7 mouse cellular contexts compared by ENCODE assay signal in the genomic region with DNA sequence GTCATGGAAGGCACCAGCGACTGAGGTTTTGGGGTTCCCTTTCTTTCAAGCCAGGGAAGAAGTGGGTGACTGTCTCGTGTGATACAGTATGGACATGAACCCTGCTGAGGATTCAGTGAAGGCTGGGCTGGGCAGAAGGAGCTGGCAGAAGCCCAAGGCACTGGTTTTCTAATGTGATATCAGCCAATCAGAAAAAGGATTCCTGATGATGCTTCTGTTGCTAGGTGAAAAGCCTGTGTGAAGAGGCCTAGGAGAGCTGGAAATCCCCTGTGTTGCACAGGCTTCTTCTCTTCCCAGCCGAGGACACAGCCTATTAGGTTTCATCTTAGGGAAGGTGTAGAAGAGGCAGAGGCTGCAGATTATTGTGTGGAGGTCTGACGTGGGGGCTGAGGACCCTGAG. TPM values are rescaled to one million over a fixed set of nuclear protein-coding genes. Genes with fewer than 3 reads are reported as not detected.
A peak's percentile ranks its signal among the peaks of the same experiment; 100 is the strongest.
DNase-seq lines count a peak whose midpoint lies in the region; ATAC-seq and TF ChIP-seq lines count a peak whose summit lies in the region.

No protein-coding gene starts in this region.

- no peaks in the 10 kb centered on the region for H3K9me3 ChIP-seq in MEL (replicated peaks; ENCODE audit: insufficient read depth, low read length)
- no peaks in the 10 kb centered on the region for H3K9me3 ChIP-seq in forebrain, embryonic 13.5 days (replicated peaks)
- no peaks in the 10 kb centered on the region for H3K9me3 ChIP-seq in hindbrain, embryonic 12.5 days (replicated peaks)

- no peak for TF ChIP-seq EP300 in MEL (IDR thresholded peaks at IDR 0.05; ENCODE audit: low read depth in 1 of 2, low read length in 2 of 2)

- WGBS in forebrain, embryonic 13.5 days = 19% methylated on average over 4 of the region's 4 CpGs
- 24% methylated on average over 4 of the region's 4 CpGs for WGBS in hindbrain, embryonic 12.5 days

- H3K4me3 ChIP-seq in MEL (ENCODE audit: control insufficient read depth in 1 of 2, insufficient read depth in 1 of 2, low read depth in 2 of 2, low read length in 2 of 2) = no peak overlapping the region
- H3K4me3 ChIP-seq in forebrain, embryonic 13.5 days = no peak overlapping the region
- H3K4me3 ChIP-seq in hindbrain, embryonic 12.5 days = no peak overlapping the region

- no peak overlapping the region for H3K9ac ChIP-seq in MEL (ENCODE audit: control insufficient read depth, low read depth, low read length, poor library complexity, severe bottlenecking)
- H3K9ac ChIP-seq in forebrain, embryonic 13.5 days = no peak overlapping the region
- H3K9ac ChIP-seq in hindbrain, embryonic 12.5 days = no peak overlapping the region

- H3K27ac ChIP-seq in MEL (ENCODE audit: control insufficient read depth, low read depth, low read length) = no peak overlapping the region
- H3K27ac ChIP-seq in forebrain, embryonic 13.5 days = no peak overlapping the region
- H3K27ac ChIP-seq in hindbrain, embryonic 12.5 days = no peak overlapping the region

- no peak for TF ChIP-seq CTCF in MEL (IDR thresholded peaks at IDR 0.05 in 2 of 3, conservative IDR thresholded peaks at IDR 0.05 in 1 of 3; ENCODE audit: control insufficient read depth in 1 of 3, insufficient read depth in 1 of 3, low read depth in 2 of 3, low read length in 3 of 3, poor library complexity in 1 of 3, severe bottlenecking in 1 of 3)

- peaks cover 0 to 3% of the 10 kb centered on the region in 2 experiments; a peak in 1 of 4 replicates for H3K27me3 ChIP-seq in MEL (ENCODE audit: control insufficient read depth in 1 of 2, insufficient read depth in 2 of 2, low read length in 2 of 2)
- H3K27me3 ChIP-seq in forebrain, embryonic 13.5 days = peaks cover 33% of the 10 kb centered on the region
- peaks cover 32% of the 10 kb centered on the region for H3K27me3 ChIP-seq in hindbrain, embryonic 12.5 days

- DNase-seq in MEL (ENCODE audit: low read depth, low spot score) = peak; percentile 55
- peak; percentile 59 to 77 for DNase-seq in adrenal gland, postnatal 36 days
- peak; percentile 58 to 72 for DNase-seq in layer of hippocampus, adult 8-10 months (ENCODE audit: low spot score in 2 of 2)
- DNase-seq in mesoderm, embryonic 11.5 days (ENCODE audit: low read depth, low spot score) = peak; percentile 77
- peak; percentile 76 to 79 for DNase-seq in right cerebral cortex, postnatal 10 days (ENCODE audit: low spot score in 2 of 2)

- 0 out of 4 replicates have a peak, but pooled peaks cover 0 to 2% of the 10 kb centered on the region in 2 experiments for H3K4me1 ChIP-seq in MEL (ENCODE audit: control insufficient read depth in 1 of 2, insufficient read depth in 2 of 2, low read length in 2 of 2)
- H3K4me1 ChIP-seq in forebrain, embryonic 13.5 days = peaks cover 21% of the 10 kb centered on the region
- peaks cover 23% of the 10 kb centered on the region for H3K4me1 ChIP-seq in hindbrain, embryonic 12.5 days

- ATAC-seq in forebrain, embryonic 13.5 days = peak; percentile 65
- ATAC-seq in hindbrain, embryonic 12.5 days (ENCODE audit: low FRiP score) = peak; percentile 50

- no peak for TF ChIP-seq RAD21 in MEL (IDR thresholded peaks at IDR 0.05; ENCODE audit: low read depth, low read length)

- H3K4me2 ChIP-seq in forebrain, embryonic 13.5 days = no peak overlapping the region
- H3K4me2 ChIP-seq in hindbrain, embryonic 12.5 days (replicated peaks) = no peak overlapping the region

- H3K79me2 ChIP-seq in MEL (ENCODE audit: control insufficient read depth, insufficient read depth, low read length, poor library complexity) = no peaks in the 10 kb centered on the region

- no peak for TF ChIP-seq POLR2A in MEL (IDR thresholded peaks at IDR 0.05; ENCODE audit: control insufficient read depth in 1 of 2, insufficient read depth in 1 of 2, low read depth in 1 of 2, low read length in 2 of 2, poor library complexity in 1 of 2)

- H3K36me3 ChIP-seq in MEL (ENCODE audit: control insufficient read depth in 1 of 2, insufficient read depth in 2 of 2, low read length in 2 of 2) = no peaks in the 10 kb centered on the region
- H3K36me3 ChIP-seq in forebrain, embryonic 13.5 days (ENCODE audit: poor library complexity, severe bottlenecking) = no peaks in the 10 kb centered on the region
- no peaks in the 10 kb centered on the region for H3K36me3 ChIP-seq in hindbrain, embryonic 12.5 days

TF ChIP-seq in MEL, 35 proteins besides CTCF, POLR2A, EP300 and RAD21:
- TF ChIP-seq CHD2 (IDR thresholded peaks at IDR 0.05; ENCODE audit: low read length) (peak; percentile 93), ZNF384 (IDR thresholded peaks at IDR 0.05; ENCODE audit: low read depth, low read length) (no peak), JUND (IDR thresholded peaks at IDR 0.05; ENCODE audit: low read depth, low read length) (no peak), ZMIZ1 (IDR thresholded peaks at IDR 0.05; ENCODE audit: low read depth, low read length) (no peak)

RNA-seq across cellular contexts. Expression of a gene that starts 4.0 kb away (rescaled TPM):
- not detected in 2 replicates for total RNA-seq in MEL (2012; rRNA removed)
- polyA plus RNA-seq in MEL (2012; ENCODE audit: insufficient read depth in 1 of 2, insufficient read length in 2 of 2, low read depth in 1 of 2, low replicate concordance in 2 of 2, missing spikeins in 1 of 2) = not detected
- 10 to 100 TPM; 36.3 to 70.4 TPM for total RNA-seq in adrenal gland, postnatal 36 days (2021)
- 1.4 and 1.5 TPM in 2 replicates for polyA plus RNA-seq in forebrain, embryonic 13.5 days (2015; fragmentation: Nextera tagmentation; extraction: Ambion mirVana)
- polyA plus RNA-seq in hindbrain, embryonic 12.5 days (2016; fragmentation: Nextera tagmentation; extraction: Ambion mirVana) = 1.5 and 1.7 TPM in 2 replicates
- 10 to 100 TPM in 2 of 4 experiments, 1 to 10 TPM in 2; 1.1 to 31.1 (median 11.6) TPM for total RNA-seq in layer of hippocampus, adult 8-10 months (2022)

RNA-seq across cellular contexts. Expression of a gene that starts 22.8 kb away (rescaled TPM):
- 0.75 and 0.81 TPM in 2 replicates for total RNA-seq in MEL (2012; rRNA removed)
- polyA plus RNA-seq in MEL (2012; ENCODE audit: insufficient read depth in 1 of 2, insufficient read length in 2 of 2, low read depth in 1 of 2, low replicate concordance in 2 of 2, missing spikeins in 1 of 2) = 1 to 10 TPM in 1 of 2 experiments, not detected in 1; 2.0 TPM
- total RNA-seq in adrenal gland, postnatal 36 days (2021) = under 1 TPM; 0.33 to 0.73 TPM
- not detected in 2 replicates for polyA plus RNA-seq in forebrain, embryonic 13.5 days (2015; fragmentation: Nextera tagmentation; extraction: Ambion mirVana)
- polyA plus RNA-seq in hindbrain, embryonic 12.5 days (2016; fragmentation: Nextera tagmentation; extraction: Ambion mirVana) = not detected in 2 replicates
- 1 to 10 TPM in 2 of 4 experiments, under 1 TPM in 1, not detected in 1; 0.69 to 3.3 (median 1.8) TPM for total RNA-seq in layer of hippocampus, adult 8-10 months (2022)

RNA-seq across cellular contexts. Expression of a gene that starts 26.1 kb away (rescaled TPM):
- total RNA-seq in MEL (2012; rRNA removed) = not detected in 2 replicates
- polyA plus RNA-seq in MEL (2012; ENCODE audit: insufficient read depth in 1 of 2, insufficient read length in 2 of 2, low read depth in 1 of 2, low replicate concordance in 2 of 2, missing spikeins in 1 of 2) = not detected
- 10 to 100 TPM; 56.2 to 89.4 TPM for total RNA-seq in adrenal gland, postnatal 36 days (2021)
- 0.21 TPM in 1 of 2 replicates, not detected in the other for polyA plus RNA-seq in forebrain, embryonic 13.5 days (2015; fragmentation: Nextera tagmentation; extraction: Ambion mirVana)
- polyA plus RNA-seq in hindbrain, embryonic 12.5 days (2016; fragmentation: Nextera tagmentation; extraction: Ambion mirVana) = 0.19 TPM in 1 of 2 replicates, not detected in the other
- 10 to 100 TPM in 2 of 4 experiments, 1 to 10 TPM in 1, under 1 TPM in 1; 0.70 to 29.8 (median 13.8) TPM for total RNA-seq in layer of hippocampus, adult 8-10 months (2022)

RNA-seq across cellular contexts. Expression of a gene that starts 44.2 kb away (rescaled TPM):
- total RNA-seq in MEL (2012; rRNA removed) = 0.15 TPM in 1 of 2 replicates, not detected in the other
- under 1 TPM in 1 of 2 experiments, not detected in 1; 0.07 TPM for polyA plus RNA-seq in MEL (2012; ENCODE audit: insufficient read depth in 1 of 2, insufficient read length in 2 of 2, low read depth in 1 of 2, low replicate concordance in 2 of 2, missing spikeins in 1 of 2)
- 10 to 100 TPM; 52.3 to 94.3 TPM for total RNA-seq in adrenal gland, postnatal 36 days (2021)
- 1.6 TPM in 2 replicates for polyA plus RNA-seq in forebrain, embryonic 13.5 days (2015; fragmentation: Nextera tagmentation; extraction: Ambion mirVana)
- 1.5 and 1.7 TPM in 2 replicates for polyA plus RNA-seq in hindbrain, embryonic 12.5 days (2016; fragmentation: Nextera tagmentation; extraction: Ambion mirVana)
- 10 to 100 TPM in 2 of 4 experiments, 1 to 10 TPM in 2; 1.9 to 25.1 (median 10.1) TPM for total RNA-seq in layer of hippocampus, adult 8-10 months (2022)

RNA-seq across cellular contexts. Expression of a gene that starts 58.2 kb away (rescaled TPM):
- total RNA-seq in MEL (2012; rRNA removed) = 40.3 and 48.5 TPM in 2 replicates
- 10 to 100 TPM in 1 of 2 experiments, not detected in 1; 63.0 TPM for polyA plus RNA-seq in MEL (2012; ENCODE audit: insufficient read depth in 1 of 2, insufficient read length in 2 of 2, low read depth in 1 of 2, low replicate concordance in 2 of 2, missing spikeins in 1 of 2)
- 10 to 100 TPM; 47.0 to 54.3 TPM for total RNA-seq in adrenal gland, postnatal 36 days (2021)
- 0.76 and 0.87 TPM in 2 replicates for polyA plus RNA-seq in forebrain, embryonic 13.5 days (2015; fragmentation: Nextera tagmentation; extraction: Ambion mirVana)
- polyA plus RNA-seq in hindbrain, embryonic 12.5 days (2016; fragmentation: Nextera tagmentation; extraction: Ambion mirVana) = 1.3 and 1.4 TPM in 2 replicates
- total RNA-seq in layer of hippocampus, adult 8-10 months (2022) = 10 to 100 TPM; 12.3 to 18.1 (median 15.9) TPM
